Mouse (Mus musculus): ENCODE measurements around the gene Slc48a1.

DNA sequence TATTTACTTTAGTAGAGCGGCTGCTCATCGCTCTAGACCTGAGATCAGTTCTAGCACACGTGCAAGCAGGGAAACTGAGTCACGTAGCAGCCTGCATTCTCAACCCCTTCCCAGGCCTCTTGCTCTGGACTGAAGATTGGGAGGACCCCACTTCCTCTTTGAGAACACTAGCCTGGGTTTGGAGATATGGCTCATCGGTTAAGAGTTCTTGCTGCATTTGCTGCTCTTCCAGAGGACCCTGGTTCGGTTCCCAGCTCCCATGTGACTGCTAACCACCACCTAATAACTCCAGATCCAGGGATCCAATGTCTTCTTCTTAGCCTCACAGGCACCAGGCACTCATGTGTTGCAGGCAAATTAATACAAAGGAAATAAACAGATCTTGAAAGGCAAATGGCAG lies 63.1 kb downstream of the Slc48a1 start:
- TF ChIP-seq CTCF (IDR thresholded peaks at IDR 0.05) = no peak
- no peak for TF ChIP-seq EP300 (IDR thresholded peaks at IDR 0.05)
